Mouse (Mus musculus): ENCODE data around the gene Sphk1.

Sphk1 gene

GRCm38 (mm10) chr11:116580031-116580652 lies 49.4 kb downstream of the Sphk1 start:
- DNase-seq (ENCODE audit: low spot score), result no peak

- peak; percentile 68 for DNase-seq (ENCODE audit: low spot score)
Measured at GRCm38 (mm10) chr11:116580711-116581375, 50.1 kb downstream of the Sphk1 start.

GRCm38 (mm10) chr11:116581376-116581814 lies 50.7 kb downstream of the Sphk1 start, which contains the start of gene Ube2o:
TSS of gene Ube2o (minus strand) at chr11:116581447.
- DNase-seq (ENCODE audit: low spot score), result peak; percentile 88

GRCm38 (mm10) chr11:116585682-116586081 lies 55.0 kb downstream of the Sphk1 start:
- no peak for DNase-seq (ENCODE audit: low spot score)

Measured in embryo, embryonic 10 days (tissue).